Mouse (Mus musculus) monocyte, adult 59 days (primary cell): ENCODE results near the gene Bud13. TPM values are rescaled to one million over a fixed set of nuclear protein-coding genes. Genes with fewer than 3 reads are reported as not detected.

ENCODE experiments used
- total RNA-seq, 2 experiments: library from RNA; stranded (reverse); gene quantifications; one replicate each; pipeline ENCODE4 v1.2.4; 2023

Gene Bud13
- total RNA-seq = 10 to 100 TPM; 14.3 to 17.0 TPM

DNA sequence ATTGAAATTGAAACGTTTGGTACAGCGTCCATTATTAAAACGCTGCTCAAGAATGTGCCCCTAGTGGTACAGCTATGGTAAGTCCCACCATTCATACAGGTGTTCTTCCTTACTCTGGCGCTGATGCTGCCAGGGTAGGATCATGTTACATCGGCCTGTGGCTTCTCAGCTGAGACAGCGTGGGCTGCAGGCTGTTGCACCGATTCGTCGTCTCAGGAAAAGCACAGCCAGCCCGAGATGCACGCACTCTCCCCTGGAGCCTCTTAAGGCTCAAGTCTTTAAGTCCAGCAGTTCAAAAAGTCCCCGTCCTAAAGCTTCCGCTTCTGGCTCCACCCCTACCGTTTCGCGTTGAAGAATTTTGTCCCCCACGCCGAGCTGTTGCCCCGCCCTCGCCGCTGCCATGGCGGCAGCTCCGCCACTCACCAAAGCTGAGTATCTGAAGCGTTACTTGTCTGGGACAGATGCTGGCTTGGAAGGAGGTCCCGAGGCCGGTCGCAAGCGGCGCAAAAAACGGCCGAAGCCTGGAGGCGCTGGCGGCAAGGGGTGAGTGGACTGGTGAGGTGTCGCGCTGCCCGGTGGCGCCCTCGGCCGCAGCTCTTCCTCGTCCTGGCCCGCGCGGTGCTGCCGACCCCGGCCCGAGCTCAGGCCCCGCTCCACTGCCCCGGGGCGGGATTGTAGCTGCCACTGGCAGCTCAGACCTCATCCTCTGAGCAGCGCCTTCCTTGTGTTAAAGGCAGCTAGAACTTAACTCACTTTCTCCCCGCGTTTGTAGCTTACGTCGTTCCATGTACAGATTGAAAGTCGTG lies at the start of gene Bud13:
Gene Bud13 (plus strand): TSS at position 378 of the 806 bp plus-strand sequence.

DNA sequence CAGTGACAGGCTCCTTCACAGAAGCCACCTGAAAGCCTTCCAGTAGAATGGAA lies 47.4 kb upstream of the Bud13 start, which contains the start of gene Apoc3:
Gene Apoc3 (minus strand): TSS at position 41 of the 53 bp plus-strand sequence.

DNA sequence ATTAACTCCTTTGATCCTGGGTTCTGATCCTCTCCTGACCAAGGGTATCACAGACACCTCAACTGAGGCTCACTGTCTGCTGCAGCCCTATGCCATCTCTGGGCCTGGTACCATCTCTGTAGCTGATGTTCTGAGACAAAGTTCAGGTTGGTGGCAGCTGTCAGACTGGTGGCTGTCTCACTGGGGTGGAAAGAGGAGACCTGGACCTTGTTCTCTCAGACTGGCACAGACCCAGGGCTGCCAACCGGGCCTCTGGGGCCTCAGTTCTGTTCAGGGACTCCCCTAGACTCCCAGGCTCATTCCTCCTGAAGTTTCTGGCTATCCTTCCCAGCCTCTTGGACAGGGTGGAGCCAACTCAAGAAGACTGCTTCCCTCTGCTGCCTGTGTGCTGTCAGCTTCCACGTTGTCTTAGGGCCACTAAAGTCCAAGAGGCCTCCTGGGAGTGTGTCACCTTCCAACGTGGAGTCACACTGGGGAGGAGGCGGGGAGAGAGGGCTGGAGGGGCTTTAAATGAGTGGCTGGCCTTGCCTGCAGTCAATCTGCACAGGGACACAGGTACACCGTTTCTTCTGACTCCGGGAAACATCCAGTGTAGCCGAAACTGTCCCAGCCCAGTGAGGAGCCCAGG lies 42.2 kb upstream of the Bud13 start, which contains the start of gene Apoa4:
Gene Apoa4 (plus strand): TSS at position 171 of the 628 bp plus-strand sequence.

DNA sequence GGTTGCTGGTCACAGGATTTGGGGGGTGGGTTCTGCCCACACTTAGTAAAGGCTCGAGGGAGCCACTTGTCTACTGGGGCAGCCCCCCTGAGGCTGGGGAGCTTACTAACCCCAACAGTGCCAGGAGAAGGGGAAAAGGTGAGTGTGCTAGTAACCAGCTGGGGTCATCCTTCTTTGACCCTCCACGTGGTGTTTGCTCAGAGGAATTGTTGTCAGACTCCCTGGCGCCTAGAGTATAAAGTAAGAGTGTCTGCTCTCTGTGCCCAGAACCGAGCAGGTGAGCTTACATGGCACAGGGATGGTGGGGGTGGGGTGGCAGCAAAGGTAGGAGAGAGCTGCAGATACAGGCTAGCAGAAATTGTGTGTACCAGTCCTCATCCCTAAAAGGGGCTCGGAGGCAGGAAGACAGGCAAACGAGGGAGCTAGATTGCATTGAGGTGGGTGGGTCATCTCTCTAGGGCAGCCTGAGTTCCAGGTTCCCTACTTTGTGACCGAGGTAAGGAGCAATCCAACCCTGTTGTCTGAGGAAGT lies 14.4 kb upstream of the Bud13 start, which contains the start of gene Apoa5:
Gene Apoa5 (plus strand): TSS at position 291 of the 531 bp plus-strand sequence.

GRCm38 (mm10) chr9:46272677-46273454 lies 9.9 kb upstream of the Bud13 start, which contains the start of gene Zpr1:
TSS of gene Zpr1 (plus strand) at chr9:46273064.

DNA sequence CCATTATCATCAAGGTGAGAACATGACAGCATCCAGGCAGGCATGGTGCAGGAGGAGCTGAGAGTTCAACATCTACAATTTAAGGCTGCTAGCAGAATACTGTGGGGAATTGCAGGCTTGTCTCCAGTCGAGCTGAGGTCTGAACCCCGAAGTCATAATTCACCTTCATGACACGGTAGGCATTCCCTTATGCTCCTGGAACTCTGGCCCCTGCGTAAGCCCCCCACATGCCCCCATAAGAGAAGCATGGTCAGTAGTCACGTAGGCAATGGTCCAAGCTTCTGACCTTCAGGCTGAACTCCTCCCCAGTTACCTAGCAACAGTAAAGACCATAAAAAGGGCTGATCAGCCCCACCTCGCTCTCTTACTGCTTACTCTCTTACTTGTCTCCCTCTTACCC lies 37.1 kb downstream of the Bud13 start, which contains the start of gene 4931429L15Rik:
Gene 4931429L15Rik (minus strand): TSS at position 101 of the 400 bp plus-strand sequence.

Other genes starting within 250 kb of the Bud13 start
- not detected for gene Apoa1, start 54.4 kb upstream of the Bud13 start, total RNA-seq
- gene Apoc3, start 47.4 kb upstream of the Bud13 start, total RNA-seq = not detected
- not detected for gene Apoa4, start 42.3 kb upstream of the Bud13 start, total RNA-seq
- not detected for gene Apoa5, start 14.4 kb upstream of the Bud13 start, total RNA-seq
- gene Zpr1, start 9.9 kb upstream of the Bud13 start, total RNA-seq = 10 to 100 TPM; 67.9 to 70.3 TPM
- gene 4931429L15Rik, start 37.0 kb downstream of the Bud13 start, total RNA-seq = not detected